Mouse (Mus musculus): ENCODE measurements at regions not wholly inside any gene's neighbourhood (a gene's known extent, or its start where the extent isn't known, plus 50 kb on each side); places are given as distances from the start of the nearest gene placed in this dataset.

DNA sequence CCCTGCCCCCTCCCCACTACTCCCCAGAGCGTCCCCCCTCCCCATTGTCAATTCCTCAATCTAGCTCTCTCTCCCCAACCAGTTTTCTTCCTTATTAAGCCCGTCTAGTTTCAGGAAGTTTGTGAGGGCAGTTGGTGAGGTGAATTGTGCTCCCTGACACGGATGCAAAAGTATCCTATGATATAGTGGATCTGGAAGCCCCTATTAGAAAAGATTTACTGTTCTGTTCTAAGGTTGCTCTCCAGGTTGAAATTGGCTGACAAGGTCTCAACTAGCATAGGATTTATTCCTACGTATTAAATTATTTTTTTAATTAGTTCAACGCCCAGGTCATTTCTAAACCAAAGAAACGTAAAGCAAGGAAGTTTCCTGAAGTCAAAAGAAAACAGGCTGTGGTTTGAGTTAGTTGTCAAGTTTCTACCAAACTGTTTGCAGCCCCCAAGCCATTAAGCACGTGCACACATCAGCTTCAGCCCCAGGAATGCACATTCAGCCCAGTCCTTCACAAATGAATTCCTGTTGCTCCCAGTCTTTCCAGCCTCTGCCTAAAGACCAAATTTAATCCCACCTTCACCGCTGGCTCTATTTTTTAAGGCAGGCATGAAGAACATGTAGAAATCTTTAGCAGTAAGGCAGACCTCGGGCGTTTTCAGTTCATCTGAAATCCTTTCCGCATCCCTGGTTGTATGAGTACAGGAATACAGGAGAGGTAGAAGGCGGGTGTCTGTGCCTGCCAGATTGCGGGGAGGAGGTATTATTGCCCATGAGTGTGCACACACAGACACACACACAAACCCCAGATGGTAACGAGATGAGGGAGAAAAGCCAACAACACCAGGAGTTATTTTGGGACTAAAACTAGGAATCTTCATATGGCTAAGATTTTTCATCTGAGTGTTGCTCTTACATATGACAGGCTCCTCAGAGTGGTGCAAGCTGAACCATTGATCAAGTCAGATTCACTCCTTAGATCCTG lies 375.5 kb downstream of the Nuf2 start:
- DNase-seq, result no peak

- DNase-seq, result no peak
Observed at GRCm38 (mm10) chr1:169142216-169142615, 389.0 kb downstream of the Nuf2 start.

DNA sequence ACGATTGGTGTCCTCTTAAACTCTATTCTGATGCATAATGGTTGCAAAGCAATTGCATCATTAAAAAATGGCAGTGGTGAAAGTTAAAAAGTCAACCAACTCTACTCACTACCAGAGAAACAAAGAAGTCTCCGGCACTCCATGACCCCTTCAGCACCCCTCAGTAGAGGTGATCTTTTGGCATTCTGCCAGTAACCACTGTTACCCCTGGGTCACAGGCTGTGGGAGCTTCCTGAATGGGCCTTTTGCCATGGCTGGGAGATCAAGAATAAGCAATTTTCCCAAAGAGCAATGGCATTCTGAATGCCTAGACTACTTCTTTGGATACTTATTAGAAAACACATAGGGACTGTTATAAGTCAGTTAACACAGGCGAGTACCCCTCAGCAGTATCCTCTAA lies 391.2 kb downstream of the Nuf2 start:
- DNase-seq, result peak; percentile 13

- no peak for DNase-seq
Observed at GRCm38 (mm10) chr1:169139507-169139906, 391.8 kb downstream of the Nuf2 start.

GRCm38 (mm10) chr1:169139184-169139486 lies 392.1 kb downstream of the Nuf2 start:
- DNase-seq, result no peak

DNA sequence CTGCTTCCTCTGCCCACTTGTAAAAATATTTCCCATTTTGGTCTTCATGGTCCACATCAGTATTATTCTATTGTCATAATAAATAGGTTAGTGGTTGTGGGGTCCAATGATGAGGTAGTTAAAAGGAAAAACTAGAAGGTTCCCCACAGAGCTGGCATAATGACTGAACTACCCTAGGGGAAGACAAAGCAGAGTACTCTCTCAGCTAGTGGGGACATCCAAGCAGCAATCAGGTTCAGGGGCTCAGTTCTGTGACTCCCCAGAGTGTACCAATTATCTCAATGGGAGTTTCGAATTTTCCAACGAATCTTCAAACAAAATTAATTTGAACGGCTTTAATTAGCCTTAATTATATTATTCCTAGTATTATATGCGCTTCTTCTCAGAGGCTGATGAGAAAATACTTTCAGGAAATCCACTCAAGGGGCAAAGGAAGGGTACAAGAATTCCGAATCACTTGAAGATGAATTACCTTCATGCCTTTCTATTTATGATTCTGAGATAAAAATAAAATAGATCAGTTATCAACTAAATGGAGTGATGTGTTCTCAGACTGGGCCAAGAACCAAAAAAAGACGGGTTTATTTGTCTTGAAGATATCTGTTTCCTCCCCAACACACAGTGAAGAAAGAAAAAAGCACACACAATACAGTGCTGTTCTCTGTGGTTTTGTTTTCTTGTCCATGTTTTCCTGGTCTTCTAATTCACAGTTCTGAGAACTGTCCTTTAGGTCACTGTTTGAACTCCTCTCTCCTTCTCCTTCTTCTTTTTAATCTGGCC lies 392.7 kb downstream of the Nuf2 start:
- DNase-seq, result no peak

DNA sequence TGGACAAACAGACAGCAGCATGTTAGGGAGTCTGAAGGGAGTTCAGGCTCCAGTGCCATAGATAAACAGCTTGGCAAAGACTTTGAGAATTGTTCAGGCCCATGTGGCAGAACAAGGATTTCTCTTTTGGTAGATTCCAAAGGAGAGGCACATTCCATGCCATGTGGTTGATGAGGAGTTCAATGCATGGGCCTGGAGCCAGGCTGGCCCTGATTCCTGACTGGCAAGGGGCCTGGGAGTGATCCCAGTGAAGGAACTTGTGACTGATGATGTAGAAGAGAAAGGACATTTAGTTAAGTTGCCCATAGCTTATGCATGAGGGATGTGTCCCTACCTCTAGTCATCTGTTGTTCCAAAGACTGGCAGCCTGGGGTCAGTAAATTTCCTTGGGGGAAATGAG lies 395.7 kb downstream of the Nuf2 start:
- DNase-seq, result no peak

DNA sequence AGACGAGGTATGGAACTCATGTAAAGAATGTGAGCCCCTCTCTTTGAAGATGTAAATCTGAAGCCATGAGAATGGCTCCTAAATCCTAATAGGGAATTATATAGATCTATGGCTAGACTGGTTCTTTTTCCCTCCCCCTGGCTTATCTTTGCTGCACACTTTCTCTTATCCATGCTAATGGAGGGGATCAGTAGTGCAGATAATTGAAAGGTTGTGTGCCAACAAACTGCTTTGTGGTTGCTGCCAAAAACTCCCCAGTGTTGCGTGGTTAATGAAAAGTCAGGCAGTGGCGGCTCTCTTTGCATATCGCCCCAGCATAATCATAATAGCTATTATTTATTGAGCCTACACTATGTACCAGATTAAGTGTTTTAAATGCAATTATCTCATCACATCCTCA lies 427.6 kb downstream of the Nuf2 start:
- DNase-seq, result no peak

- DNase-seq, result no peak
Observed at GRCm38 (mm10) chr1:169103113-169103512, 428.2 kb downstream of the Nuf2 start.

- peak; percentile 9 for DNase-seq
Observed at GRCm38 (mm10) chr1:169099221-169099620, 432.0 kb downstream of the Nuf2 start.

GRCm38 (mm10) chr1:169096737-169097136 lies 434.5 kb downstream of the Nuf2 start:
- no peak for DNase-seq

GRCm38 (mm10) chr1:169093602-169094354 lies 437.5 kb downstream of the Nuf2 start:
- no peak for DNase-seq

- DNase-seq, result no peak
Observed at GRCm38 (mm10) chr1:169086032-169086431, 445.2 kb downstream of the Nuf2 start.

GRCm38 (mm10) chr1:169080686-169081085 lies 450.6 kb downstream of the Nuf2 start:
- no peak for DNase-seq

- DNase-seq, result no peak
Observed at GRCm38 (mm10) chr1:169077228-169077627, 454.0 kb downstream of the Nuf2 start.

DNA sequence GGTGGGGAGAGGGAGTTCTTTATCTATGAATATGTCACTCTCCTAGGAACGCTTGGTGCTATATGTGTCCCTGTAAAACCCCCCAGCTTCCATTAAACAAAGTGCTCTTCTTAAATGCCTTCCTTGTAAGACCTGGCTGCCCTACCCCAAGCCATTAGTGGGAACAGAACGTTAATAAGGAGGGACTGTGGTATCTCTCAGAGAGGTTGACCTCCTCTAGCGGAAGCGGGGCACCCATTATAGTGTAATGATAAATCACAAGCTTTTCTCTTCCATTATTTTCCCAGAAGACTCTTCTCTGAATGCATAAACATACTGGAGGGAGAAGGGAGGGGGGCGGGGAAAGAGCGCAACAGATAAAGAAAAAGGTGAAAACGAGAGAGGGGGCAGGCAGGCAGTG lies 455.3 kb downstream of the Nuf2 start:
- DNase-seq, result no peak

DNA sequence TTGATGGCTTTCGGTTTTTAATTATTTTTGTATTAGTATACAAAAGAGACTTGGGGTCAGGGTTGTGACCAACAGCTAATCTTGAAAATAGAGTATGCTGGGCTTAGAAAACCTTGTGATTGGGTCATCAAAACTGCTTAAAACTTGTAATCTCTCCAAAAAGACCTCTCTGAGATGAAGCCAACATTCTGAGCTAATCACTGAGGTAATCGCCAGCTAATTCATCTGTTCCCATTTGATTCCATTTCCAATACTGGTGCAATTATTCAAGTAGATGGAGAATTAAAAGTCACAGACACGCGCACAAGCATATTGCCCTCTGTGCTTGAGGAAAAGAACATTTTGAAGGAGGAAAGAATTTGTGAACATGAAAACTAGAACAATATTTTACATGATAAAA lies 459.9 kb downstream of the Nuf2 start:
- DNase-seq, result no peak

GRCm38 (mm10) chr1:169069647-169070046 lies 461.6 kb downstream of the Nuf2 start:
- DNase-seq, result no peak

DNA sequence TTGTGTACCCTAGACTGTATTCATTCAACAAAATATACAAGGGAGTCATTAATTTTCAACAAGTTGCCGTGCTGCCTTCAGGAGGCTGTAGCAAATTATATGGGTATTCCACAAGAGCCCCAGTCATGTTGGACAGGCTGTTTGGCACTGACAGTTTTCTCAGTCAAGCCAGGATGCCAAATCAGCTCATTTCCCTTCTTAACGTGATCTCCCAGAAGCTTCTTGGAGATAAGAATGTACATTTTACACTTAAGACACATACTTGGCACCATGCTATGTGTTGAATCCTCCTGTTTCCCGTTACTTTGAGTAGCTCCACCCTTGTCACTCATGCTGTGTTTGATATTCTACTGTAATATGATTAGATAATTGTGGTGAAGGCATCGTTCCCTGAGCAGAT lies 464.5 kb downstream of the Nuf2 start:
- no peak for DNase-seq

DNA sequence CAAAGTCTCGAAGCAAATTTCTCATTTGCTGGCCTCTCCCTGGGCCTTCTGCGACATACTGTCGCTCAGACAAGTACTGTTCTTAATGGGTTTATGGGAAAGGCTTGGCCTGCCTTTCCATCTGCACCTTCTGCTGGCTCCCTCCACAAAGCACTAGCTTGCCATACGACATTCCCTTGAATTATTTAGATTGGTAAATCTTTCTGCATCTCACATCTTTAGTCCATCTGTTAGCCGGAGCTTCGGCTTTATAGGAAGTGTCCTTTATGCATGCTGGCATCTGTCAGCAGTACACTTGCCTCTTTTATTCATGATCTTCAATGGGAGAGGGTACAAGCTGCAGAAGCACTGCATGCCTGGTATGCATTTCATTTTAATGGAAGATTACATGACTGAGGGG lies 470.6 kb downstream of the Nuf2 start:
- no peak for DNase-seq

DNA sequence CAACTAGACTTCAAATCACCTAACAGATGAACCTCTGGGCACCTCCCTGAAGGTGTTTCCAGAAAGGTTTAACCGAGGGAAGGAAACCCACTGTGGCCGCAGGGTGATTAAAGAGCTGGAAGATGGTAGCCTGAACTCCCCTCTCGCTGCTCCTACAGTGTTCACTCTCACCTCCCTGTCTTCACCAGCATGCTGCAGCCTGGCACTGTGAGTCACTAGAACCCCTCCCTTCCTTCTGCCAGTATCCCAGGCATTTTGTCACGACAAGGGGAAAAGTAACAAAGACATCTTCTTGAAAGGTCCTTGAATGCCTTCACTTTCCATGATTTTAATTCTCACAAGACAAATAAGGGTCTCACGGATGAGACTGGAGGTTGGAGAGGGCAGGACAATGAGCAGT lies 471.1 kb downstream of the Nuf2 start:
- no peak for DNase-seq

DNA sequence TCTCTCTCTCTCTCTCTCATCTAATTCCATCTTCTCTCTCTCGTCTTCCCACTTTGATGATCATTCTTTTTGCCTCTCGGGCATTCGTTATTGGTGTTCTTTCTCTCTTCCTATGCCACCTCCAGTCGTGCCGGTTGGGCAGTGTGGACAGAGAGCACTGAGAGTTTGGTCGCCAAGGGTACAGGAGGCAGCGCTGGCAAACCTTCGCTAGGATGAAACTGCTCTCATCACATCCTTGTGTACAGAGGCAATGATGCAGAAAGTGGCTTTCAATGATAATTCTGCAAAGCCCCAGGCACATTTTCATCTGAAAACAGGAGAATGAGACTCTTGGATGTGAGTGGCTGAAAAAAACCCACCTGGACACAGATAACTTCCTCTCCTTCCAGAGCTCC lies 479.4 kb downstream of the Nuf2 start:
- DNase-seq, result no peak
